Mouse (Mus musculus): ENCODE data around the gene Coq8a. TPM values are rescaled to one million over a fixed set of nuclear protein-coding genes. Genes with fewer than 3 reads are reported as not detected.

The Coq8a gene
- polyA plus RNA-seq, 1 experiment from 2014 or later: 1.4 TPM

- Histone ChIP-seq H3K36me3 (ENCODE audit: control insufficient read depth, insufficient read depth, low read length) (no peaks in the 10 kb centered on the region), H3K4me1 (replicated peaks; ENCODE audit: control insufficient read depth, insufficient read depth, low read length) (no peaks in the 10 kb centered on the region), H3K27me3 (ENCODE audit: control insufficient read depth, insufficient read depth, low read length) (no peaks in the 10 kb centered on the region), H3K4me3 (ENCODE audit: low read depth, low read length) (no peak overlapping the region), H3K9me3 (ENCODE audit: control insufficient read depth, low read length) (no peaks in the 10 kb centered on the region), H3K4me2 (ENCODE audit: low read depth, low read length, severe bottlenecking) (no peak overlapping the region), H3K27ac (ENCODE audit: low read depth, low read length) (no peak overlapping the region), H3K9ac (ENCODE audit: low read length) (no peak overlapping the region)
- DNase-seq (ENCODE audit: low spot score): no peak
- WGBS: 63% methylated on average over 7 of the region's 7 CpGs
- ATAC-seq (replicated peaks; ENCODE audit: low FRiP score): no peak
Observed at GRCm38 (mm10) chr1:180184768-180185167, 14.6 kb downstream of the Coq8a start.

GRCm38 (mm10) chr1:180183525-180184159, 15.8 kb downstream of the Coq8a start:
- Histone ChIP-seq H3K36me3 (ENCODE audit: control insufficient read depth, insufficient read depth, low read length) (no peaks in the 10 kb centered on the region), H3K27ac (ENCODE audit: low read depth, low read length) (no peak overlapping the region), H3K4me1 (replicated peaks; ENCODE audit: control insufficient read depth, insufficient read depth, low read length) (no peaks in the 10 kb centered on the region), H3K4me3 (ENCODE audit: low read depth, low read length) (no peak overlapping the region), H3K9me3 (ENCODE audit: control insufficient read depth, low read length) (no peaks in the 10 kb centered on the region), H3K4me2 (ENCODE audit: low read depth, low read length, severe bottlenecking) (no peak overlapping the region), H3K9ac (ENCODE audit: low read length) (no peak overlapping the region), H3K27me3 (ENCODE audit: control insufficient read depth, insufficient read depth, low read length) (no peaks in the 10 kb centered on the region)
- DNase-seq (ENCODE audit: low spot score): no peak
- 91% methylated on average over 6 of the region's 6 CpGs for WGBS
- no peak for ATAC-seq (replicated peaks; ENCODE audit: low FRiP score)

- Histone ChIP-seq H3K9ac (ENCODE audit: low read length) (no peak overlapping the region), H3K27me3 (ENCODE audit: control insufficient read depth, insufficient read depth, low read length) (no peaks in the 10 kb centered on the region), H3K4me2 (ENCODE audit: low read depth, low read length, severe bottlenecking) (no peak overlapping the region), H3K36me3 (ENCODE audit: control insufficient read depth, insufficient read depth, low read length) (no peaks in the 10 kb centered on the region), H3K9me3 (ENCODE audit: control insufficient read depth, low read length) (no peaks in the 10 kb centered on the region), H3K4me3 (ENCODE audit: low read depth, low read length) (no peak overlapping the region), H3K27ac (ENCODE audit: low read depth, low read length) (no peak overlapping the region), H3K4me1 (replicated peaks; ENCODE audit: control insufficient read depth, insufficient read depth, low read length) (no peaks in the 10 kb centered on the region)
- DNase-seq (ENCODE audit: low spot score): no peak
- ATAC-seq (replicated peaks; ENCODE audit: low FRiP score): no peak
- WGBS: 86% methylated on average over 3 of the region's 3 CpGs
Observed at GRCm38 (mm10) chr1:180182731-180183130, 16.7 kb downstream of the Coq8a start.

- Histone ChIP-seq H3K9me3 (ENCODE audit: control insufficient read depth, low read length) (no peaks in the 10 kb centered on the region), H3K27me3 (ENCODE audit: control insufficient read depth, insufficient read depth, low read length) (no peaks in the 10 kb centered on the region), H3K9ac (ENCODE audit: low read length) (no peak overlapping the region), H3K4me3 (ENCODE audit: low read depth, low read length) (no peak overlapping the region), H3K27ac (ENCODE audit: low read depth, low read length) (no peak overlapping the region), H3K4me1 (replicated peaks; ENCODE audit: control insufficient read depth, insufficient read depth, low read length) (no peaks in the 10 kb centered on the region), H3K4me2 (ENCODE audit: low read depth, low read length, severe bottlenecking) (no peak overlapping the region), H3K36me3 (ENCODE audit: control insufficient read depth, insufficient read depth, low read length) (no peaks in the 10 kb centered on the region)
- DNase-seq (ENCODE audit: low spot score): no peak
- 88% methylated on average over 9 of the region's 9 CpGs for WGBS
- ATAC-seq (replicated peaks; ENCODE audit: low FRiP score): no peak
Observed at GRCm38 (mm10) chr1:180181966-180182319, 17.5 kb downstream of the Coq8a start.

GRCm38 (mm10) chr1:180181304-180181965, 18.0 kb downstream of the Coq8a start:
- H3K27me3 ChIP-seq (ENCODE audit: control insufficient read depth, insufficient read depth, low read length): no peaks in the 10 kb centered on the region
- no peak overlapping the region for H3K9ac ChIP-seq (ENCODE audit: low read length)
- no peaks in the 10 kb centered on the region for H3K9me3 ChIP-seq (ENCODE audit: control insufficient read depth, low read length)
- H3K36me3 ChIP-seq (ENCODE audit: control insufficient read depth, insufficient read depth, low read length): no peaks in the 10 kb centered on the region
- DNase-seq (ENCODE audit: low spot score) (no peak), ATAC-seq (replicated peaks; ENCODE audit: low FRiP score) (no peak)
- H3K27ac ChIP-seq (ENCODE audit: low read depth, low read length): no peak overlapping the region
- WGBS: 87% methylated on average over 7 of the region's 7 CpGs
- H3K4me2 ChIP-seq (ENCODE audit: low read depth, low read length, severe bottlenecking): no peak overlapping the region
- H3K4me3 ChIP-seq (ENCODE audit: low read depth, low read length): no peak overlapping the region
- no peaks in the 10 kb centered on the region for H3K4me1 ChIP-seq (replicated peaks; ENCODE audit: control insufficient read depth, insufficient read depth, low read length)

- 79% methylated on average over 2 of the region's 2 CpGs for WGBS
- no peak overlapping the region for H3K4me2 ChIP-seq (ENCODE audit: low read depth, low read length, severe bottlenecking)
- no peak overlapping the region for H3K4me3 ChIP-seq (ENCODE audit: low read depth, low read length)
Observed at GRCm38 (mm10) chr1:180179840-180180239, 19.6 kb downstream of the Coq8a start.

GRCm38 (mm10) chr1:180179100-180179499, 20.3 kb downstream of the Coq8a start:
- no peaks in the 10 kb centered on the region for H3K36me3 ChIP-seq (ENCODE audit: control insufficient read depth, insufficient read depth, low read length)
- H3K4me3 ChIP-seq (ENCODE audit: low read depth, low read length): no peak overlapping the region
- H3K27me3 ChIP-seq (ENCODE audit: control insufficient read depth, insufficient read depth, low read length): no peaks in the 10 kb centered on the region
- no peak overlapping the region for H3K4me2 ChIP-seq (ENCODE audit: low read depth, low read length, severe bottlenecking)
- DNase-seq (ENCODE audit: low spot score): no peak
- 84% methylated on average over 4 of the region's 4 CpGs for WGBS
- H3K27ac ChIP-seq (ENCODE audit: low read depth, low read length): no peak overlapping the region
- no peaks in the 10 kb centered on the region for H3K4me1 ChIP-seq (replicated peaks; ENCODE audit: control insufficient read depth, insufficient read depth, low read length)
- ATAC-seq (replicated peaks; ENCODE audit: low FRiP score): no peak
- H3K9me3 ChIP-seq (ENCODE audit: control insufficient read depth, low read length): no peaks in the 10 kb centered on the region
- no peak overlapping the region for H3K9ac ChIP-seq (ENCODE audit: low read length)

More at GRCm38 (mm10) chr1:180179840-180180239, 19.6 kb downstream of the Coq8a start:
- Histone ChIP-seq H3K36me3 (ENCODE audit: control insufficient read depth, insufficient read depth, low read length) (no peaks in the 10 kb centered on the region), H3K9me3 (ENCODE audit: control insufficient read depth, low read length) (no peaks in the 10 kb centered on the region), H3K4me1 (replicated peaks; ENCODE audit: control insufficient read depth, insufficient read depth, low read length) (no peaks in the 10 kb centered on the region), H3K27me3 (ENCODE audit: control insufficient read depth, insufficient read depth, low read length) (no peaks in the 10 kb centered on the region), H3K9ac (ENCODE audit: low read length) (no peak overlapping the region), H3K27ac (ENCODE audit: low read depth, low read length) (no peak overlapping the region)
- no peak for ATAC-seq (replicated peaks; ENCODE audit: low FRiP score)
- no peak for DNase-seq (ENCODE audit: low spot score)

- H3K36me3 ChIP-seq (ENCODE audit: control insufficient read depth, insufficient read depth, low read length): no peaks in the 10 kb centered on the region
- no peak overlapping the region for H3K27ac ChIP-seq (ENCODE audit: low read depth, low read length)
- no peaks in the 10 kb centered on the region for H3K27me3 ChIP-seq (ENCODE audit: control insufficient read depth, insufficient read depth, low read length)
- H3K4me3 ChIP-seq (ENCODE audit: low read depth, low read length): no peak overlapping the region
- no peaks in the 10 kb centered on the region for H3K9me3 ChIP-seq (ENCODE audit: control insufficient read depth, low read length)
- 94% methylated on average over 9 of the region's 9 CpGs for WGBS
- H3K4me1 ChIP-seq (replicated peaks; ENCODE audit: control insufficient read depth, insufficient read depth, low read length): no peaks in the 10 kb centered on the region
- ATAC-seq (replicated peaks; ENCODE audit: low FRiP score) (no peak), DNase-seq (ENCODE audit: low spot score) (no peak)
- H3K4me2 ChIP-seq (ENCODE audit: low read depth, low read length, severe bottlenecking): no peak overlapping the region
- H3K9ac ChIP-seq (ENCODE audit: low read length): no peak overlapping the region
Observed at GRCm38 (mm10) chr1:180178340-180178739, 21.1 kb downstream of the Coq8a start.

- Histone ChIP-seq H3K27ac (ENCODE audit: low read depth, low read length) (no peak overlapping the region), H3K4me1 (replicated peaks; ENCODE audit: control insufficient read depth, insufficient read depth, low read length) (no peaks in the 10 kb centered on the region), H3K27me3 (ENCODE audit: control insufficient read depth, insufficient read depth, low read length) (no peaks in the 10 kb centered on the region), H3K4me3 (ENCODE audit: low read depth, low read length) (no peak overlapping the region), H3K9ac (ENCODE audit: low read length) (no peak overlapping the region), H3K4me2 (ENCODE audit: low read depth, low read length, severe bottlenecking) (no peak overlapping the region), H3K9me3 (ENCODE audit: control insufficient read depth, low read length) (no peaks in the 10 kb centered on the region), H3K36me3 (ENCODE audit: control insufficient read depth, insufficient read depth, low read length) (no peaks in the 10 kb centered on the region)
- no peak for ATAC-seq (replicated peaks; ENCODE audit: low FRiP score)
- WGBS: 12% methylated on average over 1 of the region's 1 CpGs
- DNase-seq (ENCODE audit: low spot score): no peak
Observed at GRCm38 (mm10) chr1:180176784-180177183, 22.6 kb downstream of the Coq8a start.
